In genomic region chr10:93087504-93087903, GRCm38 (mm10) we compare ENCODE assay signal across 21 mouse cellular contexts. TPM values are rescaled to one million over a fixed set of nuclear protein-coding genes. Genes with fewer than 3 reads are reported as not detected.
DNase-seq lines count a peak whose midpoint lies in the region; ATAC-seq lines count a peak whose summit lies in the region.
"Had no signal": no experiment of that assay in that cellular context is flagged by ENCODE, and none has a peak within 500 bp of the region (broad histone marks: within the 10 kb centered on the region; RNA-seq: fewer than 3 reads in every experiment).

No protein-coding gene starts in this region.

- peak; percentile 57; the same call in 1 of the 2 replicates for ATAC-seq in embryonic facial prominence, embryonic 14.5 days (ENCODE audit: low read depth)
- ATAC-seq in heart, embryonic 13.5 days (ENCODE audit: extremely low read depth, insufficient number of reproducible peaks, low FRiP score, low TSS enrichment): no peak
- ATAC-seq in heart, embryonic 11.5 days (replicated peaks; ENCODE audit: insufficient number of reproducible peaks, low FRiP score, low TSS enrichment): no peak
- ATAC-seq: activated CD4-positive, CD25-positive, alpha-beta regulatory T cell, adult 4 months; CD4-positive, CD25-positive, alpha-beta regulatory T cell, adult 4 months; Patski had no signal

- H3K27ac ChIP-seq in embryonic facial prominence, embryonic 14.5 days (replicated peaks; ENCODE audit: low read depth, low read length): no peak overlapping the region
- no peak overlapping the region for H3K27ac ChIP-seq in embryonic facial prominence, embryonic 10.5 days (replicated peaks)
- H3K27ac ChIP-seq in heart, embryonic 13.5 days (replicated peaks): no peak overlapping the region
- H3K27ac ChIP-seq in heart, embryonic 11.5 days (ENCODE audit: low read depth, low read length): no peak overlapping the region

- H3K4me3 ChIP-seq in embryonic facial prominence, embryonic 14.5 days (ENCODE audit: low read depth, low read length): no peak overlapping the region
- H3K4me3 ChIP-seq in embryonic facial prominence, embryonic 10.5 days: no peak overlapping the region
- H3K4me3 ChIP-seq in heart, embryonic 13.5 days: no peak overlapping the region
- no peak overlapping the region for H3K4me3 ChIP-seq in heart, embryonic 11.5 days (ENCODE audit: low read depth, low read length)

- no peaks in the 10 kb centered on the region for H3K36me3 ChIP-seq in embryonic facial prominence, embryonic 14.5 days (ENCODE audit: control insufficient read depth, insufficient read depth, low read length)
- H3K36me3 ChIP-seq in embryonic facial prominence, embryonic 10.5 days (replicated peaks): no peaks in the 10 kb centered on the region
- no peaks in the 10 kb centered on the region for H3K36me3 ChIP-seq in heart, embryonic 13.5 days
- H3K36me3 ChIP-seq in heart, embryonic 11.5 days (ENCODE audit: control insufficient read depth, insufficient read depth, low read length): no peaks in the 10 kb centered on the region
- H3K36me3 ChIP-seq: G1E had no signal

- no peak overlapping the region for H3K4me2 ChIP-seq in embryonic facial prominence, embryonic 14.5 days (ENCODE audit: low read depth, low read length)
- no peak overlapping the region for H3K4me2 ChIP-seq in heart, embryonic 13.5 days
- H3K4me2 ChIP-seq in heart, embryonic 11.5 days: no peak overlapping the region

- peak; percentile 33 for DNase-seq in embryonic facial prominence, embryonic 14.5 days (ENCODE audit: low spot score)
- DNase-seq in embryonic facial prominence, embryonic 10.5 days (ENCODE audit: low spot score): no peak
- peak; percentile 76 for DNase-seq in heart, adult 11 months
- DNase-seq in heart, postnatal 4 days: no peak
- DNase-seq: adrenal gland, adult 2 months; adrenal gland, adult 8-10 months; adrenal gland, postnatal 10 days; adrenal gland, postnatal 14 days; adrenal gland, postnatal 25 days; adrenal gland, postnatal 36 days; B cell, adult 2 months; cerebellum, adult 11 months; cerebellum, adult 11-12 months; cerebellum, adult 18-20 months had no signal

- H3K27me3 ChIP-seq in embryonic facial prominence, embryonic 14.5 days (replicated peaks; ENCODE audit: control insufficient read depth, insufficient read depth, low read length): no peaks in the 10 kb centered on the region
- peaks cover 8% of the 10 kb centered on the region; the same call in 1 of the 2 replicates for H3K27me3 ChIP-seq in embryonic facial prominence, embryonic 10.5 days (replicated peaks; ENCODE audit: low read depth, poor library complexity, severe bottlenecking)
- no peaks in the 10 kb centered on the region for H3K27me3 ChIP-seq in heart, embryonic 13.5 days (replicated peaks)
- H3K27me3 ChIP-seq in heart, embryonic 11.5 days (ENCODE audit: control insufficient read depth, insufficient read depth, low read length): no peaks in the 10 kb centered on the region
- H3K27me3 ChIP-seq: CH12.LX, Patski had no signal

- no peaks in the 10 kb centered on the region for H3K9me3 ChIP-seq in embryonic facial prominence, embryonic 14.5 days (ENCODE audit: control insufficient read depth, low read length)
- H3K9me3 ChIP-seq in embryonic facial prominence, embryonic 10.5 days: no peaks in the 10 kb centered on the region
- no peaks in the 10 kb centered on the region for H3K9me3 ChIP-seq in heart, embryonic 13.5 days
- H3K9me3 ChIP-seq in heart, embryonic 11.5 days (replicated peaks; ENCODE audit: control insufficient read depth, low read length): no peaks in the 10 kb centered on the region
- H3K9me3 ChIP-seq: G1E had no signal

- H3K9ac ChIP-seq in embryonic facial prominence, embryonic 14.5 days (ENCODE audit: low read depth, low read length): no peak overlapping the region
- H3K9ac ChIP-seq in heart, embryonic 13.5 days: 0 out of 2 replicates have a peak overlapping the region, but pooled peaks have one; percentile 1
- H3K9ac ChIP-seq in heart, embryonic 11.5 days (ENCODE audit: low read depth, low read length): no peak overlapping the region

- WGBS in embryonic facial prominence, embryonic 14.5 days: 62% methylated on average over 7 of the region's 7 CpGs
- WGBS in embryonic facial prominence, embryonic 10.5 days: 88% methylated on average over 7 of the region's 7 CpGs
- 63% methylated on average over 7 of the region's 7 CpGs for WGBS in heart, embryonic 13.5 days
- 75% methylated on average over 7 of the region's 7 CpGs for WGBS in heart, embryonic 11.5 days (ENCODE audit: insufficient replicate concordance)

- H3K4me1 ChIP-seq in embryonic facial prominence, embryonic 14.5 days (ENCODE audit: control insufficient read depth, insufficient read depth, low read length): no peaks in the 10 kb centered on the region; the same call in 1 of the 2 replicates
- peaks cover 11% of the 10 kb centered on the region; the same call in 1 of the 2 replicates for H3K4me1 ChIP-seq in embryonic facial prominence, embryonic 10.5 days
- peaks cover 14% of the 10 kb centered on the region for H3K4me1 ChIP-seq in heart, embryonic 13.5 days
- H3K4me1 ChIP-seq in heart, embryonic 11.5 days (ENCODE audit: control insufficient read depth, insufficient read depth, low read length): no peaks in the 10 kb centered on the region

RNA-seq across cellular contexts. Expression of gene Cfap54, which starts 6.1 kb away (rescaled TPM):
- polyA plus RNA-seq in embryonic facial prominence, embryonic 14.5 days (2014; fragmentation: Nextera tagmentation; extraction: Ambion mirVana): 0.75 and 1.8 TPM in 2 replicates
- 0.36 and 0.42 TPM in 2 replicates for polyA plus RNA-seq in embryonic facial prominence, embryonic 10.5 days (2016; fragmentation: Nextera tagmentation; extraction: Ambion mirVana)
- under 1 TPM; 0.45 to 0.79 TPM for total RNA-seq in heart, postnatal 4 days (2021)
- polyA plus RNA-seq in heart, embryonic 13.5 days (2015; fragmentation: Nextera tagmentation; extraction: Ambion mirVana): 0.14 and 0.23 TPM in 2 replicates
- 0.07 and 0.37 TPM in 2 replicates for polyA plus RNA-seq in heart, embryonic 11.5 days (2014; fragmentation: Nextera tagmentation; extraction: Ambion mirVana)

Comparison
In these comparisons a context has a peak if more than half of its experiments do, and no peak if none do; other contexts are left out.
1. DNase-seq: peak in embryonic facial prominence, embryonic 14.5 days (single experiment) and heart, adult 11 months (single experiment); none in embryonic facial prominence, embryonic 10.5 days (single experiment) and heart, postnatal 4 days (single experiment).